Mouse (Mus musculus) subcutaneous adipose tissue, adult 2 months (tissue): Measurements from ENCODE around the gene Jmjd8. TPM values are rescaled to one million over a fixed set of nuclear protein-coding genes. Genes with fewer than 3 reads are reported as not detected.

Experiments
- polyA plus RNA-seq: library from polyadenylated mRNA; depleted of rRNA; stranded (reverse); fragments of >200 nt; gene quantifications from 2 replicates; pipeline ENCODE4 v1.2.3, GENCODE M21; 2012; ENCODE audit warnings: low replicate concordance; rRNA removed

Gene Jmjd8
- polyA plus RNA-seq, 1 experiment: 107 TPM

Other genes starting within 250 kb of the Jmjd8 start
- gene Lmf1, start 249.8 kb upstream of the Jmjd8 start, polyA plus RNA-seq: 29.3 and 35.8 TPM in 2 replicates
- gene Gng13, start 111.7 kb upstream of the Jmjd8 start, polyA plus RNA-seq: not detected in 2 replicates
- 3.0 and 8.4 TPM in 2 replicates for gene Chtf18, start 101.4 kb upstream of the Jmjd8 start, polyA plus RNA-seq
- gene Rpusd1, start 101.2 kb upstream of the Jmjd8 start, polyA plus RNA-seq: 33.3 and 43.5 TPM in 2 replicates
- 0.26 and 0.95 TPM in 2 replicates for gene Mslnl, start 92.8 kb upstream of the Jmjd8 start, polyA plus RNA-seq
- gene Msln, start 74.5 kb upstream of the Jmjd8 start, polyA plus RNA-seq: 18.0 and 39.1 TPM in 2 replicates
- 30.7 and 33.1 TPM in 2 replicates for gene Narfl, start 55.1 kb upstream of the Jmjd8 start, polyA plus RNA-seq
- gene Haghl, start 43.2 kb upstream of the Jmjd8 start, polyA plus RNA-seq: 33.7 and 63.5 TPM in 2 replicates
- 0.13 TPM in 1 of 2 replicates, not detected in the other for gene Ccdc78, start 42.3 kb upstream of the Jmjd8 start, polyA plus RNA-seq
- 100 and 103 TPM in 2 replicates for gene Fam173a, start 36.0 kb upstream of the Jmjd8 start, polyA plus RNA-seq
- not detected in 2 replicates for gene AC134908.4, start 33.2 kb upstream of the Jmjd8 start, polyA plus RNA-seq
- gene Metrn, start 31.7 kb upstream of the Jmjd8 start, polyA plus RNA-seq: 31.8 and 52.1 TPM in 2 replicates
- 1.3 and 10.1 TPM in 2 replicates for gene Fbxl16, start 19.8 kb upstream of the Jmjd8 start, polyA plus RNA-seq
- gene Wdr24, start 5.2 kb upstream of the Jmjd8 start, polyA plus RNA-seq: 29.1 and 47.7 TPM in 2 replicates
- 147 and 198 TPM in 2 replicates for gene Stub1, start 4.5 kb downstream of the Jmjd8 start, polyA plus RNA-seq
- 63.1 and 173 TPM in 2 replicates for gene Rhbdl1, start 8.4 kb downstream of the Jmjd8 start, polyA plus RNA-seq
- gene Gm20683, start 12.9 kb downstream of the Jmjd8 start, polyA plus RNA-seq: 51.2 and 72.8 TPM in 2 replicates
- gene Rhot2, start 16.0 kb downstream of the Jmjd8 start, polyA plus RNA-seq: 48.9 and 77.3 TPM in 2 replicates
- 16.4 and 55.2 TPM in 2 replicates for gene Wdr90, start 32.6 kb downstream of the Jmjd8 start, polyA plus RNA-seq
- 84.2 and 113 TPM in 2 replicates for gene Mcrip2, start 39.9 kb downstream of the Jmjd8 start, polyA plus RNA-seq
- gene Mettl26, start 46.2 kb downstream of the Jmjd8 start, polyA plus RNA-seq: 47.8 and 80.7 TPM in 2 replicates
- 0.54 and 1.1 TPM in 2 replicates for gene Wfikkn1, start 52.0 kb downstream of the Jmjd8 start, polyA plus RNA-seq
- 35.2 and 54.0 TPM in 2 replicates for gene Rab40c, start 90.9 kb downstream of the Jmjd8 start, polyA plus RNA-seq
- gene Pigq, start 116.1 kb downstream of the Jmjd8 start, polyA plus RNA-seq: 166 and 173 TPM in 2 replicates
- 1.0 TPM in 1 of 2 replicates, not detected in the other for gene Nhlrc4, start 116.1 kb downstream of the Jmjd8 start, polyA plus RNA-seq
- 0.12 TPM in 1 of 2 replicates, not detected in the other for gene A930017K11Rik, start 123.7 kb downstream of the Jmjd8 start, polyA plus RNA-seq
- 22.9 and 54.5 TPM in 2 replicates for gene Capn15, start 156.9 kb downstream of the Jmjd8 start, polyA plus RNA-seq
- gene Rab11fip3, start 240.7 kb downstream of the Jmjd8 start, polyA plus RNA-seq: 32.8 and 33.6 TPM in 2 replicates